ENCODE assay signal across 8 mouse cellular contexts in genomic region chr2:126673317-126674242, GRCm38 (mm10). TPM values are rescaled to one million over a fixed set of nuclear protein-coding genes. Genes with fewer than 3 reads are reported as not detected.
A peak's percentile ranks its signal among the peaks of the same experiment; 100 is the strongest.
DNase-seq lines count a peak whose midpoint lies in the region; ATAC-seq and TF ChIP-seq lines count a peak whose summit lies in the region.

No protein-coding gene starts in this region.

- H3K4me2 ChIP-seq in heart, embryonic 14.5 days (ENCODE audit: low read length): peak overlapping the region; percentile 88
- H3K4me2 ChIP-seq in CH12.LX (ENCODE audit: insufficient read depth, low read depth, poor library complexity, severe bottlenecking): peak overlapping the region; percentile 97
- H3K4me2 ChIP-seq in forebrain, embryonic 13.5 days: peak overlapping the region; percentile 82
- H3K4me2 ChIP-seq in liver, embryonic 13.5 days: peak overlapping the region; percentile 87

- DNase-seq in heart, postnatal 36 days: no peak
- DNase-seq in CH12.LX (ENCODE audit: extremely low read depth): peak; percentile 63
- DNase-seq in liver, embryonic 13.5 days: no peak
- peak; percentile 70 for DNase-seq in thymus, postnatal 0 days (ENCODE audit: low spot score)
- no peak for DNase-seq in adrenal gland, adult 18-20 months (ENCODE audit: low spot score in 2 of 2)
- no peak for DNase-seq in right cerebral cortex, postnatal 36 days (ENCODE audit: low spot score in 2 of 2)

- peaks cover 3 to 28% of the 10 kb centered on the region in 2 experiments; a peak in 3 of 4 replicates for H3K4me1 ChIP-seq in heart, embryonic 14.5 days (ENCODE audit: control insufficient read depth in 2 of 2, insufficient read depth in 2 of 2, low read length in 2 of 2)
- peaks cover 2 to 33% of the 10 kb centered on the region in 2 experiments; a peak in 3 of 4 replicates for H3K4me1 ChIP-seq in CH12.LX (ENCODE audit: control insufficient read depth in 1 of 2, insufficient read depth in 2 of 2)
- H3K4me1 ChIP-seq in forebrain, embryonic 13.5 days: peaks cover 45% of the 10 kb centered on the region
- peaks cover 43% of the 10 kb centered on the region for H3K4me1 ChIP-seq in liver, embryonic 13.5 days (replicated peaks)

- H3K27ac ChIP-seq in heart, embryonic 14.5 days (replicated peaks in 1 of 2; ENCODE audit: control insufficient read depth in 1 of 2, insufficient read depth in 1 of 2, low read depth in 2 of 2, low read length in 2 of 2): peak overlapping the region; percentile 99; a peak in 2 of 4 replicates
- no peak overlapping the region for H3K27ac ChIP-seq in CH12.LX (ENCODE audit: insufficient read depth, low read depth)
- no peak overlapping the region for H3K27ac ChIP-seq in forebrain, embryonic 13.5 days
- H3K27ac ChIP-seq in liver, embryonic 13.5 days: peak overlapping the region; percentile 95

- no peak for ATAC-seq in heart, embryonic 14.5 days (ENCODE audit: insufficient number of reproducible peaks, insufficient read depth, low FRiP score, low read depth)
- ATAC-seq in forebrain, embryonic 13.5 days: no peak
- no peak for ATAC-seq in liver, embryonic 13.5 days (ENCODE audit: low read depth)

- dilution Hi-C loops in CH12.LX (cut with MboI; ENCODE audit: extremely low pct_ligation_motif_present, extremely low pct_unique_long_range_greater_than_20kb, low sequenced_read_pairs): no loop called here

- H3K4me3 ChIP-seq in heart, embryonic 14.5 days (ENCODE audit: control insufficient read depth in 1 of 2, insufficient read depth in 1 of 2, low read depth in 1 of 2, low read length in 2 of 2): peak overlapping the region; percentile 94 to 95; a peak in 3 of 4 replicates
- H3K4me3 ChIP-seq in CH12.LX (replicated peaks in 1 of 3; ENCODE audit: low read depth in 2 of 3, low read length in 2 of 3, poor library complexity in 1 of 3): peak overlapping the region; percentile 75 to 93 (median 89)
- H3K4me3 ChIP-seq in forebrain, embryonic 13.5 days: peak overlapping the region; percentile 96
- peak overlapping the region; percentile 98 for H3K4me3 ChIP-seq in liver, embryonic 13.5 days (replicated peaks)

- in situ Hi-C loops in CH12.LX (cut with MboI; ENCODE audit: low pct_ligation_motif_present, low pct_unique_long_range_greater_than_20kb, low sequenced_read_pairs): no loop called here

- no peaks in the 10 kb centered on the region for H3K9me3 ChIP-seq in heart, embryonic 14.5 days (ENCODE audit: control insufficient read depth, low read length)
- H3K9me3 ChIP-seq in CH12.LX (replicated peaks; ENCODE audit: low read length): no peaks in the 10 kb centered on the region
- no peaks in the 10 kb centered on the region for H3K9me3 ChIP-seq in forebrain, embryonic 13.5 days (replicated peaks)
- no peaks in the 10 kb centered on the region for H3K9me3 ChIP-seq in liver, embryonic 13.5 days (replicated peaks)

- H3K79me2 ChIP-seq in CH12.LX (replicated peaks; ENCODE audit: control insufficient read depth, extremely low read depth, insufficient read depth, poor library complexity, severe bottlenecking): peaks cover 76% of the 10 kb centered on the region

- peak overlapping the region; percentile 99 for H3K9ac ChIP-seq in heart, embryonic 14.5 days (ENCODE audit: low read length)
- peak overlapping the region; percentile 74 for H3K9ac ChIP-seq in CH12.LX (ENCODE audit: insufficient read depth, low read depth)
- H3K9ac ChIP-seq in forebrain, embryonic 13.5 days: peak overlapping the region; percentile 99
- peak overlapping the region; percentile 98 for H3K9ac ChIP-seq in liver, embryonic 13.5 days

- no peak for TF ChIP-seq RAD21 in CH12.LX (IDR thresholded peaks at IDR 0.05; ENCODE audit: low read depth, low read length)

- peak; percentile 59 for TF ChIP-seq POLR2A in CH12.LX (IDR thresholded peaks at IDR 0.05; ENCODE audit: low read depth, low read length)

- TF ChIP-seq CTCF in CH12.LX (conservative IDR thresholded peaks at IDR 0.05 in 1 of 2, IDR thresholded peaks at IDR 0.05 in 1 of 2; ENCODE audit: low read depth in 2 of 2, low read length in 2 of 2): no peak

- TF ChIP-seq EP300 in CH12.LX (IDR thresholded peaks at IDR 0.05; ENCODE audit: low read length): 0 out of 2 replicates have a peak, but pooled peaks have one; percentile 44

- 59% methylated on average over 13 of the region's 13 CpGs for WGBS in heart, embryonic 14.5 days
- 60% methylated on average over 13 of the region's 13 CpGs for WGBS in forebrain, embryonic 13.5 days
- 23% methylated on average over 13 of the region's 13 CpGs for WGBS in liver, embryonic 13.5 days (ENCODE audit: insufficient replicate concordance)

- no peaks in the 10 kb centered on the region for H3K27me3 ChIP-seq in heart, embryonic 14.5 days (ENCODE audit: control insufficient read depth, insufficient read depth, low read length)
- H3K27me3 ChIP-seq in CH12.LX (replicated peaks): no peaks in the 10 kb centered on the region
- H3K27me3 ChIP-seq in forebrain, embryonic 13.5 days: no peaks in the 10 kb centered on the region
- H3K27me3 ChIP-seq in liver, embryonic 13.5 days: no peaks in the 10 kb centered on the region

- peaks cover 2% of the 10 kb centered on the region; the same call in 1 of the 2 replicates for H3K36me3 ChIP-seq in heart, embryonic 14.5 days (ENCODE audit: control insufficient read depth, insufficient read depth, low read length)
- H3K36me3 ChIP-seq in CH12.LX (replicated peaks in 1 of 2; ENCODE audit: control insufficient read depth in 1 of 2, insufficient read depth in 1 of 2, low read length in 1 of 2): peaks cover 0 to 19% of the 10 kb centered on the region in 2 experiments
- H3K36me3 ChIP-seq in forebrain, embryonic 13.5 days (ENCODE audit: poor library complexity, severe bottlenecking): peaks cover 3% of the 10 kb centered on the region; the same call in 1 of the 2 replicates
- no peaks in the 10 kb centered on the region for H3K36me3 ChIP-seq in liver, embryonic 13.5 days

- intact Hi-C loops in heart, postnatal 36 days (cut with DNase I): no loop called here

TF ChIP-seq in CH12.LX, 34 proteins besides CTCF, POLR2A, EP300 and RAD21 (continues in another document):
- TF ChIP-seq TBP (conservative IDR thresholded peaks at IDR 0.05; ENCODE audit: low read depth, low read length) (0 out of 2 replicates have a peak, but pooled peaks have one; percentile 61), BHLHE40 (IDR thresholded peaks at IDR 0.05; ENCODE audit: low read depth, low read length) (peak; percentile 94), E2F4 (IDR thresholded peaks at IDR 0.05; ENCODE audit: insufficient replicate concordance, low read depth, low read length) (0 out of 2 replicates have a peak, but pooled peaks have one; percentile 19), MAFK (IDR thresholded peaks at IDR 0.05; ENCODE audit: insufficient replicate concordance, low read length) (no peak), HCFC1 (IDR thresholded peaks at IDR 0.05; ENCODE audit: low read depth, low read length) (peak; percentile 45; the same call in 1 of the 2 replicates), SIN3A (IDR thresholded peaks at IDR 0.05; ENCODE audit: low read length) (peak; percentile 73), MXI1 (IDR thresholded peaks at IDR 0.05; ENCODE audit: low read depth, low read length) (peak; percentile 97), ZMIZ1 (IDR thresholded peaks at IDR 0.05; ENCODE audit: low read depth, low read length) (0 out of 2 replicates have a peak, but pooled peaks have one; percentile 45), RCOR1 (conservative IDR thresholded peaks at IDR 0.05; ENCODE audit: low read depth, low read length) (no peak), MYC (IDR thresholded peaks at IDR 0.05; ENCODE audit: low read depth, low read length) (peak; percentile 98), MAX (IDR thresholded peaks at IDR 0.05; ENCODE audit: low read length) (peak; percentile 97), CHD2 (IDR thresholded peaks at IDR 0.05; ENCODE audit: low read length) (no peak), CHD1 (IDR thresholded peaks at IDR 0.05; ENCODE audit: low read depth, low read length) (peak; percentile 76), UBTF (IDR thresholded peaks at IDR 0.05; ENCODE audit: low read depth, low read length) (no peak), GABPA (IDR thresholded peaks at IDR 0.05; ENCODE audit: insufficient replicate concordance, low read depth, low read length) (no peak)

RNA-seq across cellular contexts. Expression of gene Gabpb1, which starts 2.6 kb away (rescaled TPM):
- 33.4 and 34.0 TPM in 2 replicates for polyA plus RNA-seq in heart, embryonic 14.5 days (2014; fragmentation: Nextera tagmentation; extraction: Ambion mirVana)
- total RNA-seq in heart, postnatal 36 days (2021): 10 to 100 TPM; 12.1 to 13.6 TPM
- total RNA-seq in CH12.LX (2012; rRNA removed) (23.9 and 25.5 TPM in 2 replicates), CH12.LX (2014; rRNA removed) (50.1 and 56.8 TPM in 2 replicates)
- 50.2 and 52.1 TPM in 2 replicates for polyA plus RNA-seq in CH12.LX (2012; ENCODE audit: insufficient read length, low read depth)
- polyA plus RNA-seq in forebrain, embryonic 13.5 days (2015; fragmentation: Nextera tagmentation; extraction: Ambion mirVana): 68.6 and 70.3 TPM in 2 replicates
- 28.5 and 33.0 TPM in 2 replicates for polyA plus RNA-seq in liver, embryonic 13.5 days (2015; fragmentation: Nextera tagmentation; extraction: Ambion mirVana)
- 66.1 and 66.7 TPM in 2 replicates for polyA plus RNA-seq in thymus, postnatal 0 days (2015; fragmentation: Nextera tagmentation; extraction: Ambion mirVana)
- 10 to 100 TPM; 12.9 to 23.8 TPM for total RNA-seq in adrenal gland, adult 18-20 months (2021)

RNA-seq across cellular contexts. Expression of gene Usp8, which starts 33.5 kb away (rescaled TPM):
- polyA plus RNA-seq in heart, embryonic 14.5 days (2014; fragmentation: Nextera tagmentation; extraction: Ambion mirVana): 32.1 and 32.8 TPM in 2 replicates
- total RNA-seq in heart, postnatal 36 days (2021): 10 to 100 TPM; 28.8 to 29.1 TPM
- total RNA-seq in CH12.LX (2012; rRNA removed): 24.2 TPM in 2 replicates
- 23.5 and 24.1 TPM in 2 replicates for total RNA-seq in CH12.LX (2014; rRNA removed)
- polyA plus RNA-seq in CH12.LX (2012; ENCODE audit: insufficient read length, low read depth): 41.5 and 43.0 TPM in 2 replicates
- 28.9 and 30.8 TPM in 2 replicates for polyA plus RNA-seq in forebrain, embryonic 13.5 days (2015; fragmentation: Nextera tagmentation; extraction: Ambion mirVana)
- 18.0 and 25.6 TPM in 2 replicates for polyA plus RNA-seq in liver, embryonic 13.5 days (2015; fragmentation: Nextera tagmentation; extraction: Ambion mirVana)
- 23.0 and 27.7 TPM in 2 replicates for polyA plus RNA-seq in thymus, postnatal 0 days (2015; fragmentation: Nextera tagmentation; extraction: Ambion mirVana)
- total RNA-seq in adrenal gland, adult 18-20 months (2021): 10 to 100 TPM; 67.4 to 77.4 TPM

RNA-seq across cellular contexts. Expression of gene Hdc, which starts 54.5 kb away (rescaled TPM):
- 5.5 and 6.2 TPM in 2 replicates for polyA plus RNA-seq in heart, embryonic 14.5 days (2014; fragmentation: Nextera tagmentation; extraction: Ambion mirVana)
- total RNA-seq in heart, postnatal 36 days (2021): 1 to 10 TPM in 1 of 2 experiments, under 1 TPM in 1; 0.95 to 1.2 TPM
- total RNA-seq in CH12.LX (2012; rRNA removed): 0.80 and 1.8 TPM in 2 replicates
- 1.5 and 2.9 TPM in 2 replicates for total RNA-seq in CH12.LX (2014; rRNA removed)
- 1.1 and 1.6 TPM in 2 replicates for polyA plus RNA-seq in CH12.LX (2012; ENCODE audit: insufficient read length, low read depth)
- 1.0 and 1.2 TPM in 2 replicates for polyA plus RNA-seq in forebrain, embryonic 13.5 days (2015; fragmentation: Nextera tagmentation; extraction: Ambion mirVana)
- 7.4 and 8.0 TPM in 2 replicates for polyA plus RNA-seq in liver, embryonic 13.5 days (2015; fragmentation: Nextera tagmentation; extraction: Ambion mirVana)
- polyA plus RNA-seq in thymus, postnatal 0 days (2015; fragmentation: Nextera tagmentation; extraction: Ambion mirVana): 13.0 and 13.3 TPM in 2 replicates
- total RNA-seq in adrenal gland, adult 18-20 months (2021): 10 to 100 TPM; 11.0 to 51.9 TPM

Comparison
In these comparisons a context has a peak if more than half of its experiments do, and no peak if none do; other contexts are left out.
1. H3K27ac ChIP-seq: peak in heart, embryonic 14.5 days (2 of 2) and liver, embryonic 13.5 days (single experiment); none in CH12.LX (single experiment) and forebrain, embryonic 13.5 days (single experiment).
2. DNase-seq: peak in CH12.LX (single experiment) and thymus, postnatal 0 days (single experiment); none in heart, postnatal 36 days (0 of 2), liver, embryonic 13.5 days (single experiment), adrenal gland, adult 18-20 months (0 of 2) and right cerebral cortex, postnatal 36 days (0 of 2).
3. Peak in every context shown above with its lines, with median percentiles within 50 percentile points of each other: H3K4me2 ChIP-seq, H3K4me3 ChIP-seq and H3K9ac ChIP-seq.